Mouse (Mus musculus): ENCODE results near the gene Acot1.

DNA sequence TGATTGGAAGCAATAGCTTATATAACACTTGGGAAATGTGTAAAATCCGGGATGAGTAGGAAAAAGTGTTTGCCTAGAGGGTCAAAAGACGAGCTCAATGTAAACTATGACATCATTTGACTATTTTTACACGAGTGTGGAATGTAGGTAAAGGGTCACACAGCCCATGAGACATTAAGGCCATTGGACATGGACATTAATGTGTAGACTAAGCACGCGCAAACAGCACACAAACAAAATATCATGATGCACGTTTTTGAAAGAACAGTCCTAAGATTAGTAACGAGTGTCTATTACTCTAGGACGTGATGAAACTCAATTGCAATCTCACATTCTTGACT, 22.1 kb upstream of the Acot1 start:
- TF ChIP-seq EP300 (IDR thresholded peaks at IDR 0.05; ENCODE audit: low read depth in 1 of 2, low read length in 2 of 2) (peak in 1 of 2 experiments; percentile 52; a peak in 1 of 4 replicates), MAX (IDR thresholded peaks at IDR 0.05; ENCODE audit: low read length) (no peak), POLR2A (IDR thresholded peaks at IDR 0.05; ENCODE audit: control insufficient read depth in 1 of 2, insufficient read depth in 1 of 2, low read depth in 1 of 2, low read length in 2 of 2, poor library complexity in 1 of 2) (no peak), POLR2AphosphoS2 (IDR thresholded peaks at IDR 0.05; ENCODE audit: low read length) (no peak), CTCF (IDR thresholded peaks at IDR 0.05 in 2 of 3, conservative IDR thresholded peaks at IDR 0.05 in 1 of 3; ENCODE audit: control insufficient read depth in 1 of 3, insufficient read depth in 1 of 3, low read depth in 2 of 3, low read length in 3 of 3, poor library complexity in 1 of 3, severe bottlenecking in 1 of 3) (no peak), KAT2A (conservative IDR thresholded peaks at IDR 0.05; ENCODE audit: low read depth, low read length) (no peak), ZNF384 (IDR thresholded peaks at IDR 0.05; ENCODE audit: low read depth, low read length) (no peak), RAD21 (IDR thresholded peaks at IDR 0.05; ENCODE audit: low read depth, low read length) (no peak), HCFC1 (IDR thresholded peaks at IDR 0.05; ENCODE audit: low read depth, low read length) (no peak)

Measured in MEL (cell line).